In the genomic region with DNA sequence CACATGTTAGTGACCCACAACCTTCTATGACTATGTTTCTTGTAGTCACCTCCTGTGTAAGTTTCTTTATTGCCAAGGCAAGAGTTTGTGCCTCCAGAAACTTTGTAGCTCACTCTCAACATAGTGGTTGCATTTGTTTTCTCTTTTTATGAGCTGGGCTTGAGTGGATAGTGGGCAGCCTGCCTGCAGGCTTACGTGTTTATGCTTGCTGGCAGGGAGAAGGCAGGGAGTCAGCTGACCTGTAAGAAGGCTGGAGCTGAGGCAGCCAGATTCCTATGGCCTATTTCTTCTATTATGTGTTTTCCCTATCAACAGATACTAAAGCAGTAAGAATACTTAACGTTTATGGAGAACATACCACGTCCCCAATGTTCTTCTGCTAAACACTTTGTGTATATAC, we compare ENCODE assay signal across 8 mouse cellular contexts.
DNase-seq lines count a peak whose midpoint lies in the region; ATAC-seq lines count a peak whose summit lies in the region.
"Had no signal": no experiment of that assay in that cellular context is flagged by ENCODE, and none has a peak within 500 bp of the region (broad histone marks: within the 10 kb centered on the region; RNA-seq: fewer than 3 reads in every experiment).

No protein-coding gene starts in this region.

- peak; percentile 71; the same call in 1 of the 2 replicates for ATAC-seq in lung, embryonic 15.5 days (ENCODE audit: borderline replicate concordance, extremely low read depth, low FRiP score, low TSS enrichment)

- intact Hi-C loops in heart, postnatal 10 days (cut with DNase I), result no loop called here
- intact Hi-C loops in left cerebral cortex, postnatal 10 days (cut with DNase I), result no loop called here

- no peak overlapping the region for H3K27ac ChIP-seq in lung, embryonic 15.5 days

- H3K36me3 ChIP-seq in lung, embryonic 15.5 days, result no peaks in the 10 kb centered on the region

- H3K4me3 ChIP-seq in lung, embryonic 15.5 days, result no peak overlapping the region

- no peak overlapping the region for H3K9ac ChIP-seq in lung, embryonic 15.5 days

- no peaks in the 10 kb centered on the region; the same call in 1 of the 2 replicates for H3K4me1 ChIP-seq in lung, embryonic 15.5 days

- peak; percentile 74 for DNase-seq in 3T3-L1 (ENCODE audit: low read depth, low spot score)
- DNase-seq in adipocyte (ENCODE audit: low spot score), result peak; percentile 93
- DNase-seq in heart, postnatal 10 days, result peak; percentile 40 to 68
- DNase-seq in left cerebral cortex, postnatal 10 days (ENCODE audit: extremely low spot score in 1 of 2, low spot score in 2 of 2), result no peak
- DNase-seq in thymus, postnatal 4 days, result no peak
- DNase-seq in thymus, postnatal 0 days (ENCODE audit: low spot score), result no peak
- DNase-seq: right cerebral cortex, postnatal 14 days had no signal

- no peak overlapping the region for H3K4me2 ChIP-seq in lung, embryonic 15.5 days

- H3K9me3 ChIP-seq in lung, embryonic 15.5 days, result no peaks in the 10 kb centered on the region

- no peaks in the 10 kb centered on the region for H3K27me3 ChIP-seq in lung, embryonic 15.5 days

- WGBS in lung, embryonic 15.5 days, result 52% methylated on average over 3 of the region's 3 CpGs

Comparison
In these comparisons a context has a peak if more than half of its experiments do, and no peak if none do; other contexts are left out.
1. DNase-seq: peak in 3T3-L1 (single experiment), adipocyte (single experiment) and heart, postnatal 10 days (2 of 2); none in left cerebral cortex, postnatal 10 days (0 of 2), thymus, postnatal 4 days (single experiment) and thymus, postnatal 0 days (single experiment).